Comparison of ENCODE assay signal across 9 mouse cellular contexts in genomic region chr6:112861351-112862297, GRCm38 (mm10).
DNase-seq lines count a peak whose midpoint lies in the region; ATAC-seq and TF ChIP-seq lines count a peak whose summit lies in the region.
"Had no signal": no experiment of that assay in that cellular context is flagged by ENCODE, and none has a peak within 500 bp of the region (broad histone marks: within the 10 kb centered on the region; RNA-seq: fewer than 3 reads in every experiment).

No protein-coding gene starts in this region.

- 0 out of 2 replicates have a peak, but pooled peaks have one; percentile 7 for TF ChIP-seq CTCF in layer of hippocampus, adult 2 months (conservative IDR thresholded peaks at IDR 0.05)

- ATAC-seq in megakaryocyte progenitor cell, adult 5-6 weeks (replicated peaks; ENCODE audit: poor library complexity) = peak; percentile 89

- DNase-seq in layer of hippocampus, adult 2 months (ENCODE audit: low spot score in 2 of 2) = no peak
- DNase-seq in layer of hippocampus, postnatal 10 days (ENCODE audit: low spot score in 2 of 2) = no peak
- DNase-seq in CD4-positive, CD25-positive, alpha-beta regulatory T cell, adult 2 months (ENCODE audit: low read depth, low spot score) = peak; percentile 52
- DNase-seq in cerebellum, adult 11 months = peak; percentile 63
- DNase-seq in lung, adult 18-20 months = no peak
- DNase-seq in layer of hippocampus, adult 8-10 months (ENCODE audit: low spot score in 2 of 2) = no peak
- DNase-seq in yolk sac, embryonic 10.5 days (ENCODE audit: low spot score) = no peak
- DNase-seq: heart, adult 11 months had no signal

- no peak overlapping the region for H3K4me3 ChIP-seq in layer of hippocampus, adult 2 months

- peak overlapping the region; percentile 46 for H3K27ac ChIP-seq in layer of hippocampus, adult 2 months

Comparison
In these comparisons a context has a peak if more than half of its experiments do, and no peak if none do; other contexts are left out.
1. DNase-seq: peak in CD4-positive, CD25-positive, alpha-beta regulatory T cell, adult 2 months (single experiment) and cerebellum, adult 11 months (single experiment); none in layer of hippocampus, adult 2 months (0 of 2), layer of hippocampus, postnatal 10 days (0 of 2), lung, adult 18-20 months (0 of 2), layer of hippocampus, adult 8-10 months (0 of 2) and yolk sac, embryonic 10.5 days (single experiment).